Mouse (Mus musculus): ENCODE data around the gene Abcb1a. TPM values are rescaled to one million over a fixed set of nuclear protein-coding genes. Genes with fewer than 3 reads are reported as not detected.

Abcb1a gene
- total RNA-seq (2023): 10 to 100 TPM; 15.3 to 25.8 TPM

GRCm38 (mm10) chr5:8659911-8660737, at the start of gene Abcb1a:
Gene Abcb1a, plus strand, starts transcription at chr5:8660077.

GRCm38 (mm10) chr5:8622596-8623231, 37.2 kb upstream of the Abcb1a start, which contains the start of gene Rundc3b:
Gene Rundc3b, minus strand, starts transcription at chr5:8622952.

Other genes with a start within 250 kb of the Abcb1a start
- 10 to 100 TPM; 76.6 to 76.7 TPM for gene Dbf4, start 237.4 kb upstream of the Abcb1a start, total RNA-seq (2023)
- gene Slc25a40, start 237.2 kb upstream of the Abcb1a start, total RNA-seq (2023): 10 to 100 TPM; 21.0 to 24.8 TPM
- 10 to 100 TPM; 14.7 to 19.0 TPM for gene Rundc3b, start 37.1 kb upstream of the Abcb1a start, total RNA-seq (2023)
- gene Abcb1b, start 138.1 kb downstream of the Abcb1a start, total RNA-seq (2023): 10 to 100 TPM; 15.3 to 18.3 TPM
- gene Abcb4, start 233.6 kb downstream of the Abcb1a start, total RNA-seq (2023): 1 to 10 TPM; 1.1 to 2.3 TPM